In genomic region chr6:85483843-85484721, GRCm38 (mm10) we compare ENCODE assay signal across 8 mouse cellular contexts. TPM values are rescaled to one million over a fixed set of nuclear protein-coding genes. Genes with fewer than 3 reads are reported as not detected.
A peak's percentile ranks its signal among the peaks of the same experiment; 100 is the strongest.
DNase-seq lines count a peak whose midpoint lies in the region; ATAC-seq and TF ChIP-seq lines count a peak whose summit lies in the region.

No protein-coding gene starts in this region.

- peaks cover 36% of the 10 kb centered on the region for H3K27me3 ChIP-seq in embryonic facial prominence, embryonic 11.5 days (ENCODE audit: control insufficient read depth, insufficient read depth, low read length)
- H3K27me3 ChIP-seq in limb, embryonic 10.5 days (ENCODE audit: low read depth, poor library complexity, severe bottlenecking) = peaks cover 85% of the 10 kb centered on the region
- peaks cover 13% of the 10 kb centered on the region; the same call in 1 of the 2 replicates for H3K27me3 ChIP-seq in small intestine, adult 2 months (ENCODE audit: control insufficient read depth, insufficient read depth, low read length)

- H3K4me3 ChIP-seq in embryonic facial prominence, embryonic 11.5 days (ENCODE audit: low read depth, low read length) = peak overlapping the region; percentile 33
- peak overlapping the region; percentile 45 for H3K4me3 ChIP-seq in limb, embryonic 10.5 days
- H3K4me3 ChIP-seq in small intestine, adult 2 months (ENCODE audit: low read depth, low read length) = peak overlapping the region; percentile 20

- TF ChIP-seq POLR2A in small intestine, adult 2 months (IDR thresholded peaks at IDR 0.05; ENCODE audit: low read depth, low read length) = no peak

- H3K27ac ChIP-seq in embryonic facial prominence, embryonic 11.5 days (replicated peaks; ENCODE audit: low read depth, low read length) = no peak overlapping the region
- peak overlapping the region; percentile 72 for H3K27ac ChIP-seq in limb, embryonic 10.5 days
- no peak overlapping the region for H3K27ac ChIP-seq in small intestine, adult 2 months (ENCODE audit: insufficient read depth, low read depth, low read length)

- DNase-seq in CD4-positive, CD25-positive, alpha-beta regulatory T cell, adult 2 months (ENCODE audit: low read depth, low spot score) = peak; percentile 52
- DNase-seq in CD4-positive helper T cell, adult 2 months (ENCODE audit: low read depth, low spot score) = peak; percentile 52
- peak; percentile 46 for DNase-seq in embryonic facial prominence, embryonic 11.5 days (ENCODE audit: low spot score)
- peak; percentile 73 for DNase-seq in limb, embryonic 10.5 days (ENCODE audit: low spot score)
- DNase-seq in right cerebral cortex, postnatal 36 days (ENCODE audit: low spot score in 2 of 2) = no peak

- no peaks in the 10 kb centered on the region for H3K9me3 ChIP-seq in embryonic facial prominence, embryonic 11.5 days (replicated peaks; ENCODE audit: control insufficient read depth, low read length)
- H3K9me3 ChIP-seq in limb, embryonic 10.5 days (replicated peaks) = no peaks in the 10 kb centered on the region

- peak overlapping the region; percentile 25; the same call in 1 of the 2 replicates for H3K9ac ChIP-seq in embryonic facial prominence, embryonic 11.5 days (replicated peaks; ENCODE audit: low read length)

- no peaks in the 10 kb centered on the region for H3K36me3 ChIP-seq in embryonic facial prominence, embryonic 11.5 days (replicated peaks; ENCODE audit: control insufficient read depth, insufficient read depth, low read depth, low read length)
- H3K36me3 ChIP-seq in limb, embryonic 10.5 days = peaks cover 9% of the 10 kb centered on the region; the same call in 1 of the 2 replicates
- no peaks in the 10 kb centered on the region for H3K36me3 ChIP-seq in small intestine, adult 2 months (ENCODE audit: control insufficient read depth, insufficient read depth, low read length)

- TF ChIP-seq CTCF in small intestine, adult 2 months (IDR thresholded peaks at IDR 0.05; ENCODE audit: extremely low read depth, insufficient read length, insufficient replicate concordance, low read depth, low read length) = no peak

- H3K4me1 ChIP-seq in embryonic facial prominence, embryonic 11.5 days (ENCODE audit: control insufficient read depth, insufficient read depth, low read length) = peaks cover 2% of the 10 kb centered on the region; the same call in 1 of the 2 replicates
- peaks cover 37% of the 10 kb centered on the region for H3K4me1 ChIP-seq in limb, embryonic 10.5 days
- H3K4me1 ChIP-seq in small intestine, adult 2 months (ENCODE audit: control insufficient read depth, insufficient read depth, insufficient read length, low read length) = no peaks in the 10 kb centered on the region

- 3% methylated on average over 89 of the region's 92 CpGs for WGBS in embryonic facial prominence, embryonic 11.5 days
- WGBS in limb, embryonic 10.5 days = 3% methylated on average over 92 of the region's 92 CpGs
- 4% methylated on average over 92 of the region's 92 CpGs for WGBS in small intestine, adult 2 months

- peak overlapping the region; percentile 57 for H3K4me2 ChIP-seq in embryonic facial prominence, embryonic 11.5 days (ENCODE audit: low read depth, low read length)

- ATAC-seq in CD4-positive, CD25-positive, alpha-beta regulatory T cell, adult 4 months = no peak
- no peak for ATAC-seq in embryonic facial prominence, embryonic 11.5 days (replicated peaks; ENCODE audit: insufficient number of reproducible peaks, low FRiP score, low TSS enrichment, low read depth)
- no peak for ATAC-seq in erythroblast, adult 5-6 weeks (replicated peaks; ENCODE audit: low FRiP score, poor library complexity, severe bottlenecking)

RNA-seq across cellular contexts. Expression of gene Fbxo41, which starts 18.7 kb away (rescaled TPM):
- under 1 TPM; 0.08 to 0.15 TPM for polyA plus RNA-seq in CD4-positive, CD25-positive, alpha-beta regulatory T cell, adult 4 months (2017; shearing (Covaris generic))
- polyA plus RNA-seq in embryonic facial prominence, embryonic 11.5 days (2014; fragmentation: Nextera tagmentation; extraction: Ambion mirVana) = 0.35 and 0.54 TPM in 2 replicates
- 0.87 and 2.0 TPM in 2 replicates for polyA plus RNA-seq in limb, embryonic 10.5 days (2016; fragmentation: Nextera tagmentation; extraction: Ambion mirVana)
- polyA plus RNA-seq in small intestine, adult 2 months (2012; rRNA removed) = 0.19 and 0.22 TPM in 2 replicates
- total RNA-seq in erythroblast, adult 5-6 weeks (2015; ENCODE audit: low replicate concordance) = not detected in 2 replicates
- not detected in 2 replicates for total RNA-seq in erythroblast, adult 5-6 weeks (2017; ENCODE audit: low replicate concordance)

RNA-seq across cellular contexts. Expression of gene Egr4, which starts 29.3 kb away (rescaled TPM):
- polyA plus RNA-seq in CD4-positive, CD25-positive, alpha-beta regulatory T cell, adult 4 months (2017; shearing (Covaris generic)) = not detected
- not detected in 2 replicates for polyA plus RNA-seq in embryonic facial prominence, embryonic 11.5 days (2014; fragmentation: Nextera tagmentation; extraction: Ambion mirVana)
- polyA plus RNA-seq in limb, embryonic 10.5 days (2016; fragmentation: Nextera tagmentation; extraction: Ambion mirVana) = not detected in 2 replicates
- not detected in 2 replicates for polyA plus RNA-seq in small intestine, adult 2 months (2012; rRNA removed)
- total RNA-seq in erythroblast, adult 5-6 weeks (2015; ENCODE audit: low replicate concordance) = not detected in 2 replicates
- not detected in 2 replicates for total RNA-seq in erythroblast, adult 5-6 weeks (2017; ENCODE audit: low replicate concordance)

RNA-seq across cellular contexts. Expression of gene Pradc1, which starts 32.3 kb away (rescaled TPM):
- polyA plus RNA-seq in CD4-positive, CD25-positive, alpha-beta regulatory T cell, adult 4 months (2017; shearing (Covaris generic)) = 10 to 100 TPM; 16.2 to 17.7 TPM
- 23.5 and 23.7 TPM in 2 replicates for polyA plus RNA-seq in embryonic facial prominence, embryonic 11.5 days (2014; fragmentation: Nextera tagmentation; extraction: Ambion mirVana)
- 23.3 and 29.0 TPM in 2 replicates for polyA plus RNA-seq in limb, embryonic 10.5 days (2016; fragmentation: Nextera tagmentation; extraction: Ambion mirVana)
- polyA plus RNA-seq in small intestine, adult 2 months (2012; rRNA removed) = 10.9 and 15.9 TPM in 2 replicates
- 13.8 TPM in 2 replicates for total RNA-seq in erythroblast, adult 5-6 weeks (2015; ENCODE audit: low replicate concordance)
- 5.7 and 8.1 TPM in 2 replicates for total RNA-seq in erythroblast, adult 5-6 weeks (2017; ENCODE audit: low replicate concordance)

RNA-seq across cellular contexts. Expression of gene Cct7, which starts 32.8 kb away (rescaled TPM):
- polyA plus RNA-seq in CD4-positive, CD25-positive, alpha-beta regulatory T cell, adult 4 months (2017; shearing (Covaris generic)) = 100 to 1,000 TPM; 315 to 339 TPM
- polyA plus RNA-seq in embryonic facial prominence, embryonic 11.5 days (2014; fragmentation: Nextera tagmentation; extraction: Ambion mirVana) = 713 and 720 TPM in 2 replicates
- polyA plus RNA-seq in limb, embryonic 10.5 days (2016; fragmentation: Nextera tagmentation; extraction: Ambion mirVana) = 778 and 852 TPM in 2 replicates
- 39.1 and 69.7 TPM in 2 replicates for polyA plus RNA-seq in small intestine, adult 2 months (2012; rRNA removed)
- 91.3 and 115 TPM in 2 replicates for total RNA-seq in erythroblast, adult 5-6 weeks (2015; ENCODE audit: low replicate concordance)
- 95.1 and 135 TPM in 2 replicates for total RNA-seq in erythroblast, adult 5-6 weeks (2017; ENCODE audit: low replicate concordance)

RNA-seq across cellular contexts. Expression of gene Smyd5, which starts 52.3 kb away (rescaled TPM):
- 10 to 100 TPM; 23.2 to 45.4 TPM for polyA plus RNA-seq in CD4-positive, CD25-positive, alpha-beta regulatory T cell, adult 4 months (2017; shearing (Covaris generic))
- polyA plus RNA-seq in embryonic facial prominence, embryonic 11.5 days (2014; fragmentation: Nextera tagmentation; extraction: Ambion mirVana) = 56.3 and 56.4 TPM in 2 replicates
- polyA plus RNA-seq in limb, embryonic 10.5 days (2016; fragmentation: Nextera tagmentation; extraction: Ambion mirVana) = 88.0 and 104 TPM in 2 replicates
- polyA plus RNA-seq in small intestine, adult 2 months (2012; rRNA removed) = 6.8 and 9.5 TPM in 2 replicates
- 1.5 TPM in 2 replicates for total RNA-seq in erythroblast, adult 5-6 weeks (2015; ENCODE audit: low replicate concordance)
- 4.0 and 14.1 TPM in 2 replicates for total RNA-seq in erythroblast, adult 5-6 weeks (2017; ENCODE audit: low replicate concordance)

Comparison
In these comparisons a context has a peak if more than half of its experiments do, and no peak if none do; other contexts are left out.
1. DNase-seq: peak in CD4-positive, CD25-positive, alpha-beta regulatory T cell, adult 2 months (single experiment), CD4-positive helper T cell, adult 2 months (single experiment), embryonic facial prominence, embryonic 11.5 days (single experiment) and limb, embryonic 10.5 days (single experiment); none in right cerebral cortex, postnatal 36 days (0 of 2).
2. Peak in every context shown above with its lines, with median percentiles within 50 percentile points of each other: H3K4me3 ChIP-seq.